Mouse (Mus musculus) megakaryocyte progenitor cell, adult 5-6 weeks (primary cell): ENCODE data around the gene Dennd6b. TPM values are rescaled to one million over a fixed set of nuclear protein-coding genes. Genes with fewer than 3 reads are reported as not detected.

Experiments used
- ATAC-seq: replicated peaks from 2 replicates; pipeline ENCODE4 v1.8.0; 2016; ENCODE audit warnings: mild to moderate bottlenecking, moderate TSS enrichment, inconsistent platforms; ENCODE audit not compliant: poor library complexity
- total RNA-seq, 2 experiments: library from RNA; stranded (forward) in 1 of 2; stranded (reverse) in 1 of 2; fragments of 157-497, 149-512 nt in 1 of 2; fragments of 200-1000 nt in 1 of 2; gene quantifications; 2 replicates each; pipeline versions ENCODE4 v1.2.3 to v1.2.4; 2015 to 2017

Dennd6b gene
- total RNA-seq, 2 experiments from 2014 or later: 2.4 to 2.5 TPM

DNA sequence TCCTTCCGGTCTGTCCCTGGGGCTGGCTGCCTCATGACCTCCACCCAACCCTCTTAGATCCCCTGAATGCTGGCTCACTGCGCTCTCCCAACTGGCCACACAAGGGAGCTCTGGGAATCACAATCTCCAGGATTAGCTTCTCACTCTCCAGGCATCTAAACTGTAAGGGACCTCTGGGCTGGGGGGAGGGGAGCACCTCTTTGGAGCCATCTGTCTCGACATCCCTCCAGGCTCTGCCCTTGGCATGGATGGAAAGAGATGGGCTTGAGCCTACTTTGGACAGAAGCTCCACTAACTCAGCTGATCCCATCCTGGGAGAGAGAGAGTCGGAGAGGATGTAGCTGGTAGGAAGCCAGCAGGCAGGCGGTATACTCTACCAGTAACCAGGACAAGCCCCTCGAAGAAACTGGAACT is 14.0 kb downstream of the Dennd6b start:
- no peak for ATAC-seq

DNA sequence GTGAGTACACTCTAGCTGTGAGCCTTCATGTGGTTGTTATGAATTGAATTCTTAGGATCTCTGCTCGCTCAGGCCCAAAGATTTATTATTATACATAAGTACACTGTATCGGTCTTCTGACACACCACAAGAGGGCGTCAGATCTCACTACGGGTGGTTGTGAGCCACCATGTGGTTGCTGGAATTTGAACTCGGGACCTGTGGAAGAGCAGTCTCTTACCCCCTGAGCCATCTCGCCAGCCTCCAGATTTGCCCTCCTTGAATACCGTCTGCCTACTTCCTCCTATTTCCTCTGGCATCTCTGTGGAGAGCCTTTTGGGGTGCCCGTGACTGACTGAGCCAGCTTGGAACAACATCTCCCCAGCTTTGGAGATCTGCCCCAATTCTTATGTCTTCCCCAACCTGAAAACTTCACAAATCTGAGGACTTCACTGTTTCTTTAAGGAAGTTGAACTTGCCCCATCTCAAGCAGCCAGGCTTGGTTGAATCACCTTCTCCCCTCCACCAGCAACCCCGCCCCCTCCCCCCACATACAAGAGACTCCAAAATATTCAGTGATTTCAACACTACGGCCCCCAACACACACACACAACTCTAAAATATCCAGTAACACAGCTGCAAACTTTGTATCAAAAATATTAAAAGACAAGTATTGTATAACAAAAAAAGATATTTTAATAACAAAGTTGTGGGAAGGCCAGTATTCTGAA is 14.6 kb downstream of the Dennd6b start:
- no peak for ATAC-seq

DNA sequence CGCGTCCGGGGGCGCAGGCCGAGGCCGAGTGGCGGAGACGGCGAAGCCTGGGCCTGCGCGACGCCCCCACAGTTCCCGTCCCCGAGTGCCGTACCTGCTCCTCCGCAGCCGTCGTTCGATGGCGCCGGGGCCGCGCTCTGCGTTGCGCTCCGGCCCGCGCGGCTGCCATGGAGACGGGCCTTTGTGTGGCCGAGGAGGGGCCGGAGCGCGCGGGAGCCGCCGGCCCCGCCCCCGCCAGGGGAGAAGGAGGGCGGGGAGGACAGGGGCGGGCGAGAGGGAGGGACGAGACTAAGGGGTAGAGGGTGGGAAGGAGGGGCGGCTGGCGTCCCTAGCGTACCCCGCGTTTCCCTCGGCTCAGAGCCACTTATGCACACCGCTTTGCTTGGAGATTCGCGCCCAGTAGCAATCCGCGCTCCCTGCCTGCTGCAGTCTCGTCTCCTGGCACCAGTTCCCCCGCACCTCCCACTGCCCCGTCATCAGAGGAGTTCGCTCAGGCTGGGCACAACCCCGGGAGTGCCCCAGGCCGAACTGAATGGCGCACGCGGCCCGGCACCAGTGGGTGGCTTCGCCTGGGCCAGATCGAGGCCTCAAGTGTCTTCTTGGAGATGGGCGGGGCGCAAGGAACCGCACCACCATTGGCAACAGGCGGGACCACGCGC is 15.6 kb downstream of the Dennd6b start, which contains the start of gene Plxnb2:
Gene Plxnb2, minus strand, starts transcription at position 218 of the 659 bp plus-strand sequence.
- ATAC-seq: peak; percentile 9

DNA sequence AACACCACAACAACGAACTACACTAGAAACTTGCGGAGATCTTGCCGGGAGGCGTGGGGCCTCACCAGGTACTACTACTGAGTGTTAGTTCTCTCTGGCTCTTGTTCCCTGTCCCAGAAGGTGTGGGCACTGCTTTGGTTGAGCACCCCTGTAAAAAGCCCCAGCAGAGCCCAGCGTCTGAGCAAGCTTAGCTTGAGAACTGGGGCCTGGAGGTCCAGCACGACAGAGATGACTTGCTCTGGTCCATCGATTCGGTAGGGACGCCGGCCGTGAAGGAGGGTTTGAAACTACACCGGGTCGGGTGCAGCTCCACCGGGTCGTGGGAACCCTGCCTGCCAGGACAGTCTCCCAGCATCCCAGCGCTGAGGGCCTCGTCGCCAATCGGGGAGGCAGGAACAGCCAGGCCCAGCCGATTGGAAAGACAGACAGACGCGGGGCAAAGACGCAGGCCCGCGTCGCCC is 16.2 kb downstream of the Dennd6b start:
- ATAC-seq: no peak

DNA sequence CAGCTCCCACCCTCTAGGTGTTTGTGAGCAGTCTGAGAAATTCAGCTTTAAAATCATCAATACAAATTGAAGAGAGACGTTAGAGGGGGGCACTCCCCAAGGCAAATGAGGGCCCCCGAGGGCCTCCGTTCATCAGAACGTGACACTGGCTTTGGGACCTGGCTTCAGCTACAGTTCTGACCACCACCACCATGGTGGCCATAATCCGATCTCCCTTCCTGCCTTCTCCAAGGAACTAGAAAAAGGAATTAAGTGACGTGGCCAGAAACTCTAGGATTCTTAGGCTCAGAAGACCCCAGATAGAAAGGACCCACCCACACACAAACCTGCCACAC is 16.7 kb downstream of the Dennd6b start:
- no peak for ATAC-seq

DNA sequence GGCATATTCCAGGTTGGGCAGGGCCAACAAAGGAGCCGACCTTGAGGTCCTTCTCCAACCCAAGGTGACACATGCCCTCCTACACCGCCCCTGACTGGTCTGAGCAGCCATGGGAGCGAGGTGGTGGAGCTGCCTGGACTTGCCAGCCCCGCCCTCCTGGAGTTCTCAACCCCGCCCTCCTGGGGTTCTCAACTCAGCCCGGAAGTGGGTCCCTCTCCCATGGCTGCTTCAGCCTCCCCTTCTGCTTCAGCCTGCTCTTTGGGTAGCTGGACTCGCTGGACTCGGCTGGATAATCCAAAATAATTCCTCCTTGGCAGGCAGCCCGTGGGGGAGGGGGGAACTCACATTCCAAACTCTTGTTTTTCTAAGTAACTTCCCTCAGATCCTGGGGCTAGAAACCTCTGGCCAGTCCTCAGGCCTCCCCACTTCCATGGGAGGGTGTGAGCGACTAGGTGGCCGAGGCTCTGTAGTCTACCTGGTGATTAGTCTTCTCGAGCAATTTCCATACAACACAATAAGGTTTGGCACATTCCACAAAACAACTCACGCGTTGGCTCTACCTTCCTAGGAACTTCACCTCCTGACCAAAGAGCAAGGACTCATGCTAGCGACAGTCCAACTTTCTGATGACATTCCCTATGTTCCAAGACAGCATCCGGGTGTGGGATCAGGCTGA is 17.2 kb downstream of the Dennd6b start:
- 0 out of 2 replicates have a peak, but pooled peaks have one; percentile 22 for ATAC-seq

DNA sequence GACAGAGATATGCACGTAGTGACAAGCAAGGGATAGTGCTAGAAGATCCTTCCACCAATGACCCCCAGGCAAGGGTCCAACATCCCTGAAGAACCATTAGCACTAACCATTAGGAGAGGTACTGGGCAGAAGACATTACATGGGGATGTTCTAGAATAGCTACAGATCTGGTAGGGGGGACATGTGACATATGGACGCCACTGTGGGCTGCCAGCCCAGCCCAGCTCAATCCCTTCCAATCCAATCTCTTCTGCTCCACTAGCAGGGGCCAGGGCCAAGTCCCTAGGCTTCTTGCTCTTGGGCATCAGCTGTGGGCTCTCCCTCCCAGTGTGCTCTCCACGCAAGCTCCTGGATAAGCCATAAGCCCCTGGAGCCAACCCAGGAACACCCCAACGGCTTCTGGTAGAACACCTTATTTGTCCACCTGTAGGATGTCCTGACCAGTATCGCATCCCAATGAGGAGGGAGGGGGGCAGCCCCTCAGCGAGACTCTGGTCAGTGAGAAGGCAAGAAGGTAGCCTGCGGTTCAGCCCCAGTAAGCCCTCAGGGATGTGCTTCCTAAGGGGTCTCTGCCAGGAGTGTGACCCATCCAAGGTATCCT is 17.9 kb downstream of the Dennd6b start:
- no peak for ATAC-seq

DNA sequence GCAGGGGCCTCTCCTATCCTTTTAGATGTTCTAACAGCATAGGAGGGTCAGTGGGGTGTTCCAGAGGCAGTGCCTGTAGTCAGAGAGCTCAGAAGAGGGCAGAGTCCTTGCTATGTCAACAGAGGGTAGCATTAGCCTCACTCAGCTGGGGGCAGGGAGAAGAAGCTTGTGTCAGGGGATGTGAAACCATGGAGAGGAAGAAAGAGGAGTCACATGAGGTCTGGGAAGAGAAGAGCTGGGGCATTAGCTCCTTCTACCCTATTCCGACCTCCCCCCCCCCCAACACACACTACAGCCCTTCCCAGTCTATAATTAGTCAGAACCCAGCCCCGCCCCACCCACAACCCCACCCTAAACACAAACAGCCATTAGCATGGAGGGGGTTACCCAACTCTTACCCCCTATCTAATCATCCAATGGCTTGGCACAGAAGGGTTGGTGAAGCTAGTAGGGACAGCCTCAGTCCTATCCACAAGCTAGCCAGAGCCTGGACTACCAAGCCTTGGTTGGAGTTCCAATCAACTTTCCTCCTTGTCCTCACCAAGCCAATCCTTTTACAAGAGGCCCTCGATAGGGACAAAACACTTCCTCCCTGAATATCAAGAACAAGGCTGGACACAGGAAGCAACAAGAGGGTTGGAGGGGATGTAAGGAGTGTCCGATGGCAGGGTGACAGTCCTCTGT is 18.6 kb downstream of the Dennd6b start:
- ATAC-seq: peak; percentile 60

DNA sequence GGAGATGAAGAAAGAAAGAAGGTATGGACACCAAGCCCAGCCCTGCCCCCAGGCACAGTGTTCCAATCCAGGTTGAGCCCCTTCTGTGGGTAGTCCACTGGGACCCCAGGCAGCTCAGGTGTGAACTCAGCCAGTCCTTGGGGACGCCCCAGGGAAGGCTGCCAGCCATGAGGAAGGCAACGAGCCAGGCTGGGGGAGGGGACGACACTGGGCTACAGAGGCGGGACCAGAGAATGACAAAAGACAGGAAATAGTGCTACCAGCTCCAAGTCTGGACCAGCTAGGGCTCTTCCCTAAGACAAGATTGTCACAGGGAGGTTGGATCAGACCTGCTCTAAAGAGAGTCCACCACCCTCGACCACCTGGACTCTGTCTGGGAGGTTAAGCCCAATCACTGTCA is 19.2 kb downstream of the Dennd6b start:
- peak; percentile 41 for ATAC-seq

DNA sequence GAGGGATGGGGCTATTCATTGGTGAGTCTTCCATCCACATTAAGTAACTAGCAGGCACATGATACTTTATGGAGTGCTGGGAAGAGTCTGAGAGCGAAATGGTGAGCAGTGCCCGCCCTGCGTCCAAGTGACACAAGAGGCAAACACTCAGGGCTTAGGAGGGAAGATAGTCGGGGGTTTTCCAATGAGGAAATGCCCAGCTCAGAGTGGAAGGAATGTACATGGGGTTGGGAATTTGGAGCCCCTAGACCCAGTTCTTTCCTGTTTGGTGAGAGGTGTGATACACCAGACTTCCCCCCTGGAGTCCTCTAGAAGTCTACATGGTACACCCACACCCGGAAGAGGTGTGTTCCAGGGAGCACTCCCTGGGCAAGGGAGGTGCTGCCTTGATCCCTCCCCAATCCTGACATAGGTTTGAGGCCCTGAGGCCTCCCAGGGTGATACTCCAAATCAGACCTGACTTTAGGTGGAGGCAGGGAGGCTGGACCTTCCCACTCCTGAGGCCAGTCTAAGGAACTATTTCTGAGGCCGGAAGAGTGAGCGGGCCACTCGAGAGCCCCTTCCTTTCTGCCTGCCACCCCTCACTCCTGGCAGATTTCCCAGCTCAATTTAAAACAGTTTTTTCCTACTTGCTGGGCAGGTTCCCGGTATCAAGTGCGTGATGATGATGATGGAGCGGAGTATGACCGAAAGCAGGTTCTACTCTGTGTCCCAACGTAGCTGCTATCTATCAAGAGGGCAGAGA is 20.7 kb downstream of the Dennd6b start:
- ATAC-seq: no peak

DNA sequence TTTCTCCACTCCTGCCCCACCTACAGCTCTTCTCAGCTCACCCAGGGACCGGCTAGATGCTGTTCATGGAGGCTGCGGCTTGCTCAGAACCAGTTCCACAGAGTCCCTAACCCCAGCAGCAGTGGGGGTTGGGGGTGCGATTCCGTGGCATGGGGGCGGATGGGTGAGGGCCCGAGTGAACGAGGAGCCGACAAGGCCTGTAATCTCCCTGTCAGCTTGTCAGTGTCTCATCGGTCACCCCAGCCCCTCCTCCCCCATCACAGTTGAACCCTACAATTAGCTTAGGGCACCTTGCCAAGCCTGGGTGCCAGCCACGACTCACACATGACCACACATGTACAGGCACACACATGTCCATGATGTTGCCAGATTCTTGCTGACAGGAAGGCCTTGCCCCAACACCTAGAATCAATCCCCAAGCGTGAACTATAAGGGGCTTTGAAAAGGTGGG is 21.4 kb downstream of the Dennd6b start:
- ATAC-seq: no peak

DNA sequence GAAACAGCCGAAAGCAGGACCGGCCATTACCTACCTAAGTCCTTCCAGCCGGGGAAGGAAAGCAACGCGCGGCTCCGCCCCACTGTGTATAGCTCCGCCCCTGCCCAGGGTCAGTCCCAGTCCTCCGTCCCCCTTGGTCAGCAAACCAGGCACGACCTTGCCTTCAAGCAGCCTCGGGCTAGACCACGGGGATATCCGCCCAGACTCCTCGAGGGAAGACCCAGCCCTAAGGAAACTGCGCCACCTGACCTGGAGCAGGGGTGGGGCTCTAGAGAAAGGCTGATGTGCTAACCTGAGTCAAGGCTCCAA is 22.4 kb downstream of the Dennd6b start:
- ATAC-seq: 0 out of 2 replicates have a peak, but pooled peaks have one; percentile 10

DNA sequence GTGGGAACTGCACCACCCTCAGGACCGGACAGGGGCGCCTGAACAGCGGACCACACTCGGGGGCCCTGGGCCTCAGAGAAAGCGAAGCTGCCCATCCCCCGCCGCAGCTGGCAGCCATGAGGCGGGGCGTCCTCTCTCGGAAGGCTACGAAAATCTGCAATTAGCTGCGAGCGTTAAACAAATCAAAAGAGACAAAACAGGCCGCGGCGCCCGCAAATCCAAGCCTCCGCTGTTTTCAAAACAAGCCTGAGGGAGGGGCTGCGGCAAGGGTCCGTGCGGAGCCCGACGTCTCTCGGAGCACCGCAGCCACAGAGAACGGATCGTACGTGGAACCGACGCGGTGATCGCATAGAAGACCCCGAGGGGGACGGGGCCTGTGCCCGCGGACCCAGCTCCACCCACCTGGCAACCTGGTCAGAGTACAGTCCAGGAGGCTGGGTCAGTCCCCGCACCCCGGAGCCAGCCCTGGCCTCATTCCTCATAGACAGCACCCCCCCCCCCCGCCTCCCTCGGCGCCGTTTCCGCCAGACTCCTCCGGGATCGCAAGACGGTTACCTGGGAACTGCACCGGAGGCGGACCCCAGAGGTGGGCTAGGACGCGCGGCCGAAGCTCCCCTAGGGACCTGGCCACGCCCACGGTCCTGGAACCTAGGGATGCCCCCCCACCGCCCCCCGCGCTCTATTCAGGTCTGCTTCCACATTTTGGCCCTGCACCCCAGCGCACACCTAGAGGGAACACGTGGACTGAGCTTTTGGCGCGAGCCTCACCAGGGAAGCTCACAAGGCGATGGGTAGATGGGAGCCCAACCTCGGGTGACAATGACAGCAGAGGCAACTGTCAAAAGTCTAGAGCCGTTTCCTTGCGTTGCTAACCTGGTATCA is 23.0 kb downstream of the Dennd6b start:
- ATAC-seq: 0 out of 2 replicates have a peak, but pooled peaks have one; percentile 4

DNA sequence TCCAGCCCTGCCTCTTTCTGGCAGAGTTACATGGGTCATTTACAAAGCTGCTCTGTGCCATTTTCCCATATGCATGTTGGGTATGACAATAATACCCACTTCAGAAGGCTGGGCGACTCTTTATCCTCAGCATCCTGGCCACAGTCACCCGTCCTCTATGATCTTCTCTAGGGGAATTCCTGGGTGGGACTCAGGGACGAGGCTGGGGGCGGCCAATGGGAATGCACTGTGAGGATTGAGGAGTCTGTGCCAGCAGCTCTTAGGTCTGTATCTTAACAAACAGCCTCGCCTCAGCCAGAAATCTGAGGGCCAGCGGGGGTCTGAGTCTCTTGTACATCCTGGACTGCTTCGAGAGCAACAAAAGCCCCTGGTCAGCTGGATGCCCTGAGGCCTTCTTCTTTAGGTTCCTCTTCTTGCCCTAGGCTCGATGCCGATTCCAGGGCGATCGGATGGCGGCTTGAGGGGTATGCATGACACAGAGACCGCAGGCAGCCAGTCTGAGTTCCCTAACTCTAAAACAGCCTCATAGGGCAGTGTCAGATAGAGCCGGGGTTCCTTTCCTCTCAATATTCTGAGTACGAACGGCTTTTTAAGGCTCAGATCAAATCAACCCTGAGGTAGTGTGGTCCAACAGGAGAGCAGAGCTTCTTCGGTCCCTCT is 23.9 kb downstream of the Dennd6b start:
- ATAC-seq: peak; percentile 53

DNA sequence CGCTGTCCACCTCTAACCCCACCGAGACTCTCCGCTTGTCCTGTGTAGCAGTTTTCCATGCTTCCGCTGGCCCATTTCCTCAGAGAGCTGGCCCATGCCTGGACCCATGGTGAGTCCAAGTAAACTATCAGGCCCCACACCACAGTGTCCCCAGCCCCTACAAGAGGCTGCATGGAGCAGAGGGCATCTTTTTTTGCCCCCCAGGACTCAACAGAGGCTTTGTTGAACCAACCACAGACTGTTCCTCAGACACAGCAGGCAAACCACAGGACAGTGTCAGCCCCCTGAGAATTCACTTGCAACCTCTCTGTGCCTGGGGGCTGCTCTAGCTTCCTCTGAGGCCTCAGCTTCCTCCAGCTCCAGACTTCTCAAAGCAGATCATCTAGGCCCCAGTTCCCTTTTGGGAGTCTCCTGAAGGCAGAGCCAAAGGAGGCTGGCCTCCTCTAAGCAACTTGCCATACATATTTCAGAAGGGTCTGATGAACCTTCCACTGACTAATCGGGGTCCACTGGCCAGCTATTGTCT is 24.7 kb downstream of the Dennd6b start:
- ATAC-seq: peak; percentile 12; the same call in 1 of the 2 replicates

DNA sequence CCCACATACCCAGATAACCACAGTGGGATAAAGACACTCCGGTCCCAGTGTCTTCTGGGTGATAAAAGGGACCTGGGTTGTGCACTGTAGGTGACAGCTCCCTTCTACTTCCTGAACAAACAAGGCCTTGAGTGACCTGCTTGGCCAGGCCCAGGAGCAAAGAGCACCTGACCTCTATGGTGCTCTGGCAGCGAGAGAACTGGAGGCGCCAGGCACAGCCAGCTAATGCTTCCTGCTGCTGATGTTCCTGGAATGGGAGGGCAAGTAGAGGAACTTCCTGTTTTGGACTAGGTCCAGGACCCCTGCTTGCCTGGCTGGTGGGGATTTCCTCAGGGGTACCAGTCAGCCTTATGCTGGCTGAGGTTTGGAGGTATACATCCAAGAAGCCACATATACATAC is 26.2 kb downstream of the Dennd6b start:
- no peak for ATAC-seq

DNA sequence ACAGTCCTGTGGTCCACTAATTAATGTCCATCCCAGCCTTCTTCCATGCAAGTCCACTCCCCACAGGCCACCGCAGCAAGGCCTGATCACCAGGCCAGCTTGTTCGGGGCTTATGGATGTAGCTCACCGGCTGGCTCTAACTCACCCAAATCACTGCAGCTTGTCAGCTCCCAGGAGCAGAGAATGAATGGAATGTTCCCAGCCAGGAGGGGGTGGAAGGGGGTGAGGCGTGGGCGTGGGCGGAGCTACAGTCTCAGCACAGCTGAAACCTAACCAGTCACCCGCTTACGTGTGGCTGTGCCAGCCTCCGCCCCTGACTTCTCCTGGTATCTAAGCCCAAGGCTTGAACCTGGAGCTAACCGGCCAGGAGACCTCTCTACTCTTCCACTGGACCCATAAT is 26.9 kb downstream of the Dennd6b start:
- no peak for ATAC-seq

DNA sequence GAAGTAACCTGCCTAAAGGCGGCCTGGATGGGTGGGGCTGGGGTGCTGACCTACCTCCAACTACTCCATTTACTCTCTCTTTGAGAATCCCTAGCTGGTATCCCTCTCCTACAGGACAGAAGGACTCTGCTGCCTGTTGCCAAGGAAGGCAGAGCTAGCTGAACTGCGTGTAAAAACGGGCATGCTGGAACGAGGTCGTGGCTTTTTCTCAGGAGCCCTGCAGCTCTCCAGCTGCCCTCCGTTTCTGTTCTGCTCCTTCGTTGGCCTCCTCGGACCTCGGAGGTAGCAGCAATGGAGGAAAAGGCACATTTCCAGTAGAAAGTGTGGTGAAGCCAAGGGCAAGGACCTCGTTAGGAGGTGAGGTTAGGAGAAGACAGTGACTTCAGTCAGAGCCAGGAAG is 27.4 kb downstream of the Dennd6b start:
- ATAC-seq: no peak
